Mouse (Mus musculus): ENCODE results near the gene Lamb3. TPM values are rescaled to one million over a fixed set of nuclear protein-coding genes. Genes with fewer than 3 reads are reported as not detected.

Lamb3 gene
- polyA plus RNA-seq, 1 experiment from 2014 or later, result 0.38 TPM

DNA sequence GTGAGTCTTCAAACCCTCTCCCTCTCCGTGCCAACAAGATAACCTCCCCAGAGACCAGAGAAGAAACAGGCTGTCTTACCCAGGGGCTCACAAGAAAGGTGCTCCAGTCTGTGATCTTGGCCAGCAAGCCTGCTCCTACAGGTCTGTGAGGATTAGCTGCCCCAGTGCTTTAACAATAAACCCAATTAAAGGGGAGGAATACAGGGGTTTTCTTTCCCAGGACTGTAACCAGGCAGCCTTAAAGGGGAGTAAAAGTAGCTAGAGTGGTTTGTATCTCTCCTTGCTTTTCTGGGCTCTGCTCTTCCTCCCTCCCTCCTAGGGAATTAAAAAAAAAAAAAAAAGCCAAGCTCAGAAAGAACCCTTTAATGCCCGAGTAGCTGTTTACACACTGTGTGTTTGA is 162.6 kb downstream of the Lamb3 start, which contains the start of gene Camk1g:
Camk1g (minus strand) TSS at position 203 of the 400 bp plus-strand sequence.
- no peaks in the 10 kb centered on the region for H3K36me3 ChIP-seq
- 5% methylated on average over 2 of the region's 2 CpGs for WGBS
- no peaks in the 10 kb centered on the region for H3K27me3 ChIP-seq (replicated peaks)
- peaks cover 27% of the 10 kb centered on the region for H3K4me1 ChIP-seq
- peak within 1 kb of the TSS; percentile 40 for H3K4me3 ChIP-seq
- ATAC-seq (ENCODE audit: low FRiP score, low read depth), result peak; percentile 74
- no peaks in the 10 kb centered on the region for H3K9me3 ChIP-seq
- peak within 1 kb of the TSS; percentile 63 for H3K4me2 ChIP-seq (replicated peaks)
- H3K27ac ChIP-seq, result no peak within 1 kb of the TSS
- H3K9ac ChIP-seq, result peak within 1 kb of the TSS; percentile 50

DNA sequence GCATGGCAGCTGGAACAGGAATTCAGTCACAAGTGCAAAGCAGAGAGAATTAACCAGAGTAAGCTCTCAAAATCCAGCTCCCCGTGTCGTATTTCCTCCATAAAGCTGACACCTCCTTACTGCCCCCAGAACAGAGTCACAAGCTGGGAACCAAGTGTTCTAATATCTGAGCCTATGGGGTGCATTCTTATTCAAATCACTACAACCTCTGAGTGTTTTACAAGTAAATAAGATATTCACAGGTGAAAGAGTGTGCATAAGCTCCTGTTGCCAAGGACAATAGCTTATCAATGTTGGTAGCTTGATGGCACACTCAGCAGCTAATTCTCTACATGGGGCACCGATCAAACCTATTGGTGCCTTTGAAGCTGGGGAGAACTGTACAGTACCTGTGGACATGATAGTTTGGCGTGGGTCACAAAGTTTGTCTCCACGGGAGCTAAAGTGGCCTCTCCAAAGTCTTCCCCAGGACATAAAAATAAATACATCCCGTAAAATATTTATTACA is 166.5 kb downstream of the Lamb3 start:
- Histone ChIP-seq H3K36me3 (no peaks in the 10 kb centered on the region), H3K4me1 (peaks cover 12% of the 10 kb centered on the region; the same call in 1 of the 2 replicates), H3K4me2 (replicated peaks) (no peak overlapping the region), H3K4me3 (no peak overlapping the region), H3K9me3 (no peaks in the 10 kb centered on the region), H3K27ac (no peak overlapping the region), H3K27me3 (replicated peaks) (no peaks in the 10 kb centered on the region), H3K9ac (no peak overlapping the region)
- no peak for ATAC-seq (ENCODE audit: low FRiP score, low read depth)
- 83% methylated on average over 6 of the region's 6 CpGs for WGBS

DNA sequence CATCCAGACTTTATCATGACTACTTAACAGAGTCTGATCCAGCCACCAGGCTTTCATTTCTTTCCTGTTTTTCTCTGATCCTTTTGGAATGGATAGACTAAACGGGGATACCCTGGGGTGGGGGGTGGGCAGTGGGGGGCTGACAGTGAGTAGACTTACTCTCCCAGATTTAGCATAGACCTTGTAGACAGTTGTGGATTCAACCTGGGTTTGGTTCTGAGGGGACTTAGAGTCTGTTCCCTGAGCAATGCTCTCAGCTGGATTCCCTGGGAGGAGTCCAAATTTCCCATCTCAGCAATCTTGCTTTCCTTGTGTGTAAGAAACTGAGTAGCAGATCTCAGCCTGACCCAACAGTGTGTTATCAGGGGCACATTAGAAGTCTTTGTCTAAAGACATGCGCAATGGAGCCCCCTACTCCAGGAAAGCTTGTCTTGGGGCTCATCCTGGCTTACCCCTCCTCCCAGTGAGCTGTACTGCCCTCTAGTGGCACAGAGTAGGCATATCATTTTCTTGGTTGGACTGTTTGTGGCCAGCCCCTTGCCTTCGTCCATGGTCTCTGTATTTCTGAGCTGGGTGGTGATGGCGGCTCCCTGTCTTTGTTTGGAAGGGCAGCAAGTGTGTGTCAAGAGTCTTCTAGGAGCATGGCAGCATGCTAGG is 169.1 kb downstream of the Lamb3 start:
- H3K4me3 ChIP-seq, result no peak overlapping the region
- no peaks in the 10 kb centered on the region for H3K36me3 ChIP-seq
- H3K9ac ChIP-seq, result no peak overlapping the region
- no peaks in the 10 kb centered on the region for H3K9me3 ChIP-seq
- no peaks in the 10 kb centered on the region for H3K27me3 ChIP-seq (replicated peaks)
- H3K4me1 ChIP-seq, result peaks cover under 1% of the 10 kb centered on the region; the same call in 1 of the 2 replicates
- WGBS, result 39% methylated on average over 4 of the region's 4 CpGs
- no peak overlapping the region for H3K27ac ChIP-seq
- H3K4me2 ChIP-seq (replicated peaks), result no peak overlapping the region
- peak; percentile 70 for ATAC-seq (ENCODE audit: low FRiP score, low read depth)

DNA sequence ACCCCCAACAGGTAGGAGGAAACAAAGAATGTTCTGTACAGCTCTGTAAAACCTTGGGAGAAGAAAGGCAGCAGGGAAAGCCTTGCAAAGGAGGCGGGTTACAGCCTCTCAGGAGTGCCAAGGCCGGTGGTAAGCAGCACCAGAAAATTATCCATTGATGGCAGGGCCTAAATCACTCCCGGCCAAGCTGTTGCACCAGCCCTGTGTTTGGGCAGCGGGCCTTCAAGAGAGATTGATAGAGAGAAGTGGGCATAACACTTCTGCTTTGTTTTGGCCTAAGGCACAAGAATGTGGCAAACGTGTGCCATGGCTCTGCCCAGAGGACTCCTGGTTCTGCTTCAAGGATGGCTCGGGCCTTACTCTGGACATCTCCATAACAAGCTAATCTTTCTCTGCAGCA is 172.1 kb downstream of the Lamb3 start:
- no peak overlapping the region for H3K4me2 ChIP-seq (replicated peaks)
- peaks cover 8% of the 10 kb centered on the region; the same call in 1 of the 2 replicates for H3K4me1 ChIP-seq
- H3K4me3 ChIP-seq, result no peak overlapping the region
- no peak for ATAC-seq (ENCODE audit: low FRiP score, low read depth)
- H3K36me3 ChIP-seq, result no peaks in the 10 kb centered on the region
- WGBS, result 68% methylated on average over 6 of the region's 6 CpGs
- H3K9ac ChIP-seq, result no peak overlapping the region
- no peaks in the 10 kb centered on the region for H3K27me3 ChIP-seq (replicated peaks)
- no peaks in the 10 kb centered on the region for H3K9me3 ChIP-seq
- no peak overlapping the region for H3K27ac ChIP-seq

DNA sequence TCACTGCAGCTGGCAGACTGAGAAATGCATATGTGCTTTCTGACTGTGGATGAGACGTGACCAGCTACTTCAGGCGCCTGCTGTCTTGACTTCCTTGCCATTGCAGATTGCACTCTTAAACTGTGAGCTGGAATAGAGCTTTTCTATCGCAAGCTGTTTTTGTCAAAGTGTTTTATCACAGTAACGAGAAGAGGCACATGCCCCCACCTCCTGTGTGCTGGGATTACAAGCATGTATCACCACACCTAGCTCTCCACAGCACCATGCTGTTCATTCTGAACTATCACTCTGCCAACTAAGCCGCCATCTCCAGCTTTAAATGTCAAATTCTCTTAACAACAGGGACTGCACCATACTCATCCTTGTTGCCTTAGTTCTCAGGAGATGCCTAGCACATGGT is 173.4 kb downstream of the Lamb3 start:
- no peaks in the 10 kb centered on the region for H3K9me3 ChIP-seq
- no peak overlapping the region for H3K27ac ChIP-seq
- no peaks in the 10 kb centered on the region for H3K27me3 ChIP-seq (replicated peaks)
- H3K4me1 ChIP-seq, result peaks cover 8% of the 10 kb centered on the region; the same call in 1 of the 2 replicates
- H3K4me2 ChIP-seq (replicated peaks), result no peak overlapping the region
- no peaks in the 10 kb centered on the region for H3K36me3 ChIP-seq
- no peak overlapping the region for H3K9ac ChIP-seq
- H3K4me3 ChIP-seq, result no peak overlapping the region
- no peak for ATAC-seq (ENCODE audit: low FRiP score, low read depth)
- WGBS, result 90% methylated on average over 5 of the region's 5 CpGs

DNA sequence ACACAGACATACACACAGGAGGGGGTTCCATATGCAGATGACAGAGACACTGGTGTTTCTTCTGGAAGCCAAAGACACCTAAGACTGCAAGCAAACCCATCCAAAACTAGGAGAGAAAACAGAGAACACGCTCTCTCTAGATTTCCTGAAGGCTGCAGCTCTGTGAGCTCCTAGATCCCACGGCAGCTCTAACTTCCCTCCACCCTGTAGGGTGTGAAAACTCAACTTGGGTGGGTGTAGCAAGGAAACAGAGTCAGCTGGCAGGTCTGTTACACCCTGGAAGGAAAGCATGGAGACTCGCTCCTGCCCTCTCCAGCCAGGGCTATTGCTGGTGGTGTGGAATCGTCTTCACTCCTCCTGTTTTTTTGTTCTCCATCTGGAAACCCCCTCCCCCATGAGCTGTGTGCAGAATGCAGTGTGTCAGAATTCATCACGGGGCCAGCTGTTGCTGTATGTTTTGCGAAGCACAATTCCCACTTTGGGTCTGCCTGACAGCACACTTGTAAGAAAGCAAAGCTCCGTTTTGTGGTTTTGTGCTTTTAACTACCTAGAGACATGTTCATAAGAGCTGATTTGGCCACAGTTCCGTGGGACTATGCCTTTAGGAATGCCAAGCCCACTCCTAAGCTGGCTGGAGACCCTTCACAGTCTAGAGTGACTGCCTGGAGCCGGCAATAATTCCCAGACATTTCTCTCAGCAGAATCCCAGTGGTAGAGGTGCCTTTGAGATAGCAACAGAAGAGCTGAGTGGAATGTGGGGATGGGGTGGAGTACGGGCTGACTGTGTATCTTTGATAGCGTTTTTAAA is 174.3 kb downstream of the Lamb3 start:
- peak; percentile 25; the same call in 1 of the 2 replicates for ATAC-seq (ENCODE audit: low FRiP score, low read depth)
- WGBS, result 29% methylated on average over 11 of the region's 11 CpGs
- Histone ChIP-seq H3K4me2 (replicated peaks) (peak overlapping the region; percentile 52), H3K36me3 (no peaks in the 10 kb centered on the region), H3K27ac (no peak overlapping the region), H3K27me3 (replicated peaks) (no peaks in the 10 kb centered on the region), H3K4me3 (no peak overlapping the region), H3K9ac (no peak overlapping the region), H3K4me1 (peaks cover 13% of the 10 kb centered on the region), H3K9me3 (no peaks in the 10 kb centered on the region)

DNA sequence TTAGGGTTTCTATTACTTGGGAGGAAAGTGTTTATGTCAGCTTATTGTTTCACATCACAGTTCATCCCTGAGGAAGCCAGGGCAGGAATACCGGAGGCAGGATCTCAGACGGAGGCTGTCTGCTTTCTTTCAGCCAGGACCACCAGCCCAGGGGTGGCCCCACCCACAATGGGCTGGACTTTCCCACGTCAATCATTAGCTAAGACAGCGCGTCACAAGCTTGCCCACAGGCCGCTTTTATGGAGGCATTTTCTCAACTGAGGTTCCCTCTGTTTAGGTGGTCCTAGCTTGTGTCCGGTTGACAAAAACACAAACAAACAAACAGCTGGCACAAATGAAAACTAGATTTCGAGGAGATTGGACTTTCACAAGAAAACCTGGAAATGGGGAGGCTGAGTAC is 174.9 kb downstream of the Lamb3 start:
- H3K4me1 ChIP-seq, result peaks cover 13% of the 10 kb centered on the region
- no peak overlapping the region for H3K27ac ChIP-seq
- under 1% methylated on average over 8 of the region's 8 CpGs for WGBS
- H3K4me2 ChIP-seq (replicated peaks), result peak overlapping the region; percentile 52
- H3K9ac ChIP-seq, result no peak overlapping the region
- no peaks in the 10 kb centered on the region for H3K27me3 ChIP-seq (replicated peaks)
- no peaks in the 10 kb centered on the region for H3K36me3 ChIP-seq
- 0 out of 2 replicates have a peak overlapping the region, but pooled peaks have one; percentile 5 for H3K4me3 ChIP-seq
- no peaks in the 10 kb centered on the region for H3K9me3 ChIP-seq
- peak; percentile 76 for ATAC-seq (ENCODE audit: low FRiP score, low read depth)

GRCm38 (mm10) chr1:193382841-193383462 is 175.5 kb downstream of the Lamb3 start:
- Histone ChIP-seq H3K36me3 (no peaks in the 10 kb centered on the region), H3K4me3 (0 out of 2 replicates have a peak overlapping the region, but pooled peaks have one; percentile 5), H3K9ac (no peak overlapping the region), H3K4me1 (peaks cover 13% of the 10 kb centered on the region), H3K4me2 (replicated peaks) (peak overlapping the region; percentile 52), H3K27me3 (replicated peaks) (no peaks in the 10 kb centered on the region), H3K27ac (no peak overlapping the region), H3K9me3 (no peaks in the 10 kb centered on the region)
- 6% methylated on average over 8 of the region's 8 CpGs for WGBS
- peak; percentile 54 for ATAC-seq (ENCODE audit: low FRiP score, low read depth)

DNA sequence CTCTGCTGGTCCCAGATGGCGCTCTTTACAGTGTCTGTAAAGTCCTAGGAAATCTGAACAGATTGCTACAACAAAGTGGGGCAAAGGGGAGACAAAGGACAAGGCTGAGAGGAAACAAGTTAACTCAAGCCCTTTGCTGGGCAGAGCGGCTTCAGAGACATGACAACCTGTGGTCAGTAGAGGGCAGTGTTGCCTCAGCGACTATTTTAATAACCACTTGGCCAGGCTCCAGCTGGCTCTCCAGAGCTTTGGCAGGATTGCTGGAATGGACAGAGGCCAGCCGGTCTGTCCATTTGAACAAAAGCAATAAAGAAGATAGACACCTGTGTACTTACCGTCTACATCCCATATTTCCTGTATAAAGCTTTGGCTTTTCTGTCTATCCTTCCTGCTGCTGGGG is 178.6 kb downstream of the Lamb3 start:
- H3K27me3 ChIP-seq (replicated peaks), result no peaks in the 10 kb centered on the region
- peak; percentile 18 for ATAC-seq (ENCODE audit: low FRiP score, low read depth)
- H3K4me2 ChIP-seq (replicated peaks), result no peak overlapping the region
- H3K9ac ChIP-seq, result no peak overlapping the region
- WGBS, result under 1% methylated on average over 5 of the region's 5 CpGs
- H3K4me3 ChIP-seq, result no peak overlapping the region
- no peaks in the 10 kb centered on the region for H3K36me3 ChIP-seq
- H3K9me3 ChIP-seq, result no peaks in the 10 kb centered on the region
- peak overlapping the region; percentile 10; the same call in 1 of the 2 replicates for H3K27ac ChIP-seq
- H3K4me1 ChIP-seq, result peaks cover 32% of the 10 kb centered on the region

DNA sequence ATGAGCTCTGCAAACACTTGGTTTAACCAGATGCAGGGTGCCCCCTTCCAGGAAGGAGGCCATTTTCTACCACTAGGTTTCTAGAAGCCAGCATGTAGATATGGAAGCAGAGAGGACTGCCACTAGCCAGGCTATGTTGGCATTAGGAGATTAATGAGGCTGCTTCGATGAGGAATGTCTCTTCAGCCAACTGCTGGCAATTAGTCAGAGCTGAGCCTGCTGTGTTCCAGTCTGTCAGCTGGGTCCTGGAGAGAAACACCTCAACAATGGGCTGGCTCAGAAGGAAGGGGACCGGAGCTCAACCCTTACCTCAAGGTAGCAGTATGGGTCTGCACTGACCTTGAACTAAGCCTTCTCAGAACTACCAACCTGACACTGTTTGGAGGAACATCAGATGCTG is 179.7 kb downstream of the Lamb3 start:
- Histone ChIP-seq H3K4me3 (no peak overlapping the region), H3K4me1 (peaks cover 25% of the 10 kb centered on the region), H3K9ac (no peak overlapping the region), H3K9me3 (no peaks in the 10 kb centered on the region), H3K27ac (no peak overlapping the region), H3K36me3 (no peaks in the 10 kb centered on the region), H3K4me2 (replicated peaks) (no peak overlapping the region), H3K27me3 (replicated peaks) (no peaks in the 10 kb centered on the region)
- ATAC-seq (ENCODE audit: low FRiP score, low read depth), result no peak
- 59% methylated on average over 2 of the region's 2 CpGs for WGBS

DNA sequence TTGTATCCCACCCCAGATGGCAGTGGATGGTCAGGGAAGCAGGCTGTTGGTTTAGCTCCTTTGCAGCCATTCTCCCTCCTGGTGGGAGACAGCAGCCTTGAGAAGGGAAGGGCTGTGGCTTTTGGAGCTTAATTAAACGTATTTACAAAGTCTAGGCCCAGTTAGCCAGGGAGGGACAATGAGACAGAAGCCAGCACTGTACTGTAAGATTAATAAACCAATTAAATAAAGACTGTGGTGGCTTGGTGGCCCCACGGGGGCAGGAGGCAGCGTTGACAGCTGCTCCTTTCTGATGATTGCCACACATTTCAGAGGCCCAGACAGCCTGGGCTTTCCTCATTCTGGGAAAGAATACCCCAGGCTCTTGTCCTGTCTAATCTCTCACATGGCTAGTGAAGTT is 182.0 kb downstream of the Lamb3 start:
- WGBS, result 21% methylated on average over 3 of the region's 3 CpGs
- Histone ChIP-seq H3K9ac (no peak overlapping the region), H3K4me3 (no peak overlapping the region), H3K27me3 (replicated peaks) (no peaks in the 10 kb centered on the region), H3K36me3 (no peaks in the 10 kb centered on the region), H3K9me3 (no peaks in the 10 kb centered on the region), H3K27ac (peak overlapping the region; percentile 48; the same call in 1 of the 2 replicates), H3K4me1 (peaks cover 23% of the 10 kb centered on the region), H3K4me2 (replicated peaks) (no peak overlapping the region)
- ATAC-seq (ENCODE audit: low FRiP score, low read depth), result peak; percentile 18; the same call in 1 of the 2 replicates

- no peak overlapping the region for H3K4me2 ChIP-seq (replicated peaks)
- no peaks in the 10 kb centered on the region for H3K36me3 ChIP-seq
- H3K9ac ChIP-seq, result no peak overlapping the region
- peaks cover 23% of the 10 kb centered on the region for H3K4me1 ChIP-seq
- WGBS, result 50% methylated on average over 12 of the region's 12 CpGs
- no peaks in the 10 kb centered on the region for H3K9me3 ChIP-seq
- H3K4me3 ChIP-seq, result no peak overlapping the region
- no peak for ATAC-seq (ENCODE audit: low FRiP score, low read depth)
- H3K27me3 ChIP-seq (replicated peaks), result no peaks in the 10 kb centered on the region
- H3K27ac ChIP-seq, result peak overlapping the region; percentile 9; the same call in 1 of the 2 replicates
Observed at GRCm38 (mm10) chr1:193390004-193390403, 182.5 kb downstream of the Lamb3 start.
